Mouse (Mus musculus) left cerebral cortex, postnatal 14 days (tissue): ENCODE measurements at regions not wholly inside any gene's neighbourhood (a gene's known extent, or its start where the extent isn't known, plus 50 kb on each side); places are given as distances from the start of the nearest gene placed in this dataset.
A peak's percentile ranks its signal among the peaks of the same experiment; 100 is the strongest.

Experiments
- DNase-seq, 2 experiments: peaks; one replicate each; pipeline ENCODE4 v3.0.0; 2021 to 2022; ENCODE audit warnings: low spot score in 2 of 2, mixed read lengths in 1 of 2
- intact Hi-C: fragments of 180-260 bp; cut with DNase I; formaldehyde crosslinking; loops from one replicate; pipeline ENCODE4 v1.15.1; 2025

DNA sequence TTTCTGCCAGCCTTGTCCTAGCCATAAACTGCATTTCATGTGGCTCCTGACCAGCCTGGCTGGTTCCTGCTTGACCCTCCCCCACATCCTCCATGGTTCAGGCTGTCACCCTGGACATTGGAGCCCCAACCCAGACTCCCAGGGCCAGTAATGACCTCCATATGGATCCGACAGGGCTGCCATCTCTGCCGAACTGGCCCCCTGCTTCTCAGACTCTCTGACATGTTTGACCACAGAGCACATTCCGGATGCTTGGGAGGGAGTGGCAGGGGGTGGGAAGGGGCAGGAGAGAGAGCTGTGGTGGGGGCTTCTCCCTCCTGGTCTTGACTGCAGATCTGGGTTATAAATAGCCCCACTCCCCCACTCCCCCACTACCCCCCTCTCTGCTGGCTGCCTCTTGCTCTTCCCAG, 59.0 kb upstream of the Actrt2 start:
- DNase-seq: no peak
- intact Hi-C loops: no loop called here

DNA sequence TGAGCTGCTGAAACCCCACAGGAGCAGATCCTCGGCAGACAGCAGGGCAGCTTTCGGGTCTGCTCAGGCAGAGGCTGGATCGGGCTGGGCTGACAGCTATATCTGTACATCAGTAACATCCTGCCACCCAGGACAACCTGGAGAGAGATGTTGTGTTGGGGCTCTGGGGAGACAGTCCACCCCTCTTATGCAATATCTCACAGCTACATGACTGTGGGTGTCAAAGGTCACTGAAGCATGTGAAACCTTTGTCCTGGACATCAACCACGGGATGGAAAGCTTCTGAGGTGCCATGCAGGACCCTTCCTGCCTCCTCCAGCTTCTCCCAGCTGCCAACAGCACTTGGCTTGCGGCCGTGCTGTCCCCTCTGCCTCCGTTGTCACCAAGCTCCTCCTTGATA, 60.3 kb upstream of the Actrt2 start:
- intact Hi-C loops: no loop called here
- DNase-seq: no peak

DNA sequence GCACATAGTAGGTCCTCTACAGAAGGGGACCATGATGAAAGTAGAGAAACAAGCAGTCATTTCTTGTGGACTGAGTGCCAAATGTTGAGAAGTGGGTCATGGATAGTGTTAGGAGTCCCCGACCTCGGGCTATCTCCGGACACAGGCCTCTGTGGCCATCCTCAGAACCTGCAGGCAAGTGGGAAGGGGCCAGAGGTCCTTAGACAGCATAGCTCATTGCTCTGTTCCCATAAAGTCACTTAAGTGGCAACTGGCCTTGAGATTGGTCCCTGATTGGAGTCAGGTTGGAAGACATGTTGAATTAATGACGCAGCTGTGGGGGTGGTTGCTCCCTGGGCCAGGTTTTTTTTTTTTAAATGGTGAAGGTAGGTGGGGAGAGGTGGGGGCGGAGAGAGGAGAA, 63.0 kb upstream of the Actrt2 start:
- intact Hi-C loops: no loop called here
- DNase-seq: no peak

DNA sequence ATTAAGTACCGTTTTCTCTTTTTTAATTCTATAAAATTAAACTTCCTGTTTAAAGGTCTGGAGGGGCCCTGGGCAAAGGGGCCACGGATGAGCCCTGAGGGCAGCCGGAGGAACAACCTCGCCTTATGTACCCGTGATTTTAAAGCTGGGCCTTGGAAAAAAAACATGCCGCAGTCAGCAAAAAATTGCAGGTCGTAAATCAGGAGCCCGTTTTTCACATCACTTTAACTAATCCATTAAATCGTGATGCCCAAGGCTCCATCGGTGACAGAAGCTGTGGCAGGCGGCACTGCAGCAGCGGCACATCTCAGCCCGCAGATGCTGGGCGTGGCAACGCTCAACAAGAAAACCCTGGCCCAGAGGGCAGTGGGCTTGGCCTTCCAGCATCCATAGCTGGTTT, 63.7 kb upstream of the Actrt2 start:
- no peak for DNase-seq
- intact Hi-C loops: no loop called here

DNA sequence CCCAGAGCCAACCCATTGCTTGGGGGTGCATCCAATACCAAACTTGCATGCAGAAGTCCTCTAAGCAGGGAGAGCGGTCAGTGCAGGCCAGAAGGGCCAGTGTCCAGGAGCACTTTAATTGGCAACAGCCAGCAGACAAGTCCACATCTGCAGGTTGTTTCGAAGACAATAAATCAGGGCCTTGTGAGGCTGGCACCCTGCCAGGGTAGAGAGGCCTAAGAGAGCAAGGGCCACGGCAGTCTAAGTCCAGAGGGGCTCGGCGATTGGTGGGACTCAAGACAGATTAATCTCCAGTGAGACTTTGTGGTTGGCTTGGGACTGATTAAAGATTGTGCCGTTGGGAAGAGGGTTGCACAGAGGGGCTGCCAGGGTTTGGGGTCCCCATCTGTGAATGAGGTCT, 68.4 kb upstream of the Actrt2 start:
- intact Hi-C loops: no loop called here
- no peak for DNase-seq

DNA sequence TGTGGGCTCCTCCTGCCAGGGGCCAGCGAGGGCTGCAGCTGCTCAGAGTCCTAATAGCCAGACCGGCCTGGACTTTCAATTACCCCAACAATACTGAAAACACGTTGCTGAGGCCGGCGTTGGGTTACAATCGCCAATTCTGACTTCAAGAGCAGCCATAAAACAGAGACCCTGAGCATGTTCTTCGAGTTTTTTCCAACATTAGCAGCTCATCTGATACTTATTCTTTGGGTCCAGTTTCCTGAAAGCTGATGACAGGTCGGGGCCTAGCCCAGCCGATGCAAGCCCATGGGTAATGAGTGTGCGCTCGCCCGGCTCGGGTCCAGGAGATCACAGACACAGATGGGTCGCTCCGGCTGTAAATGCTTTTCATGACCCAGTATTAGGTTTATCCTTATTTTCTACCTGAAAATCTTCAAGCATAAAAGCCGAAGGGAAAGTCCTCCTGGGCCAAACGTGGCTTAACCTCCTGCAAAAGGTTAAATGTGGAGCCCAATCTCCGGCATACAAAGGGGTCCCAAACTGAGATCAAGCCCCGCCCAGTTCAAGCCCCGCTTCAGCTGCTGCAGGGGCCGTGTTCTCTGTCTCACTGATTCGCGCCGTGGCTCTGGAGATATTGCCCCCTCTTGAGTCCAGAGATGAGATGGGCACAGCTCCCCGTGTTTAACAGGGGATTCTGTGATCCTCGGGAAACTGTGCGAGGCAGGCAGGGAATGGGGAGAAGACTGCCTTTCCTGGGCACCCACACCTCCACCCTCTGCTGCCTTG, 73.6 kb upstream of the Actrt2 start:
- intact Hi-C loops: no loop called here
- DNase-seq: no peak

DNA sequence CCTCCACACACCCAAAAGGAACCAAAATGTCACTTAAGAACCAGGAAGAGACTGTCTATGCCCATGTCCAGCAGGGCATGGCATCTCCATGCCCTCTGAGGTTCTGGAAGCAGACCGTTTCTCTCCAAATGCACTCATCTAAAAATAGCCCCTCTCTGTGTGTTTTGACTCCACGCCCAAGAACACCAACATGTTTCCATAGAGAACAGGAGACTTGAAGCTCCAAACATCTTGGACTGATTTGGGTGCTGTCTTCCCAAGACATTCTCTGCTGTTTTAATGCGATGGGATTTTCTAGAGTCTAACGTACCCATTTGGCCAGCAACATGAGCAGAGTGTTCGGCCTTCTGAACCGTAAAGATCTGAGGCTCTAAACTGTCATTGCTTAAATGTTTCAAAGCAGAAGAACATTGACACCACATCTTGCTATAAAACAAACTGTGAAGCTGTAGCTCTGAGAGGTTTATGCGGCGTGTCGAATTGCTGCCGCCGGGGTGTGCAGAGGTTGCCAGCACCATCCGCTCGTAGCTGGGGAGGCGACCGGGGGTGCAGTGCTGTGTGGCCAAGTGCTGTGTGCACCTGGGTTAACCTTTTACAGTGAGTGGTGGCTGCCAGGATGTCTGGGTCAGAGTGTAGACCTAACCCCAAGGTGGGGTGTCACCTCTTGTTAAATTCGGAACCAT, 78.8 kb upstream of the Actrt2 start:
- intact Hi-C loops: no loop called here
- DNase-seq: peak in 1 of 2 experiments; percentile 62

DNA sequence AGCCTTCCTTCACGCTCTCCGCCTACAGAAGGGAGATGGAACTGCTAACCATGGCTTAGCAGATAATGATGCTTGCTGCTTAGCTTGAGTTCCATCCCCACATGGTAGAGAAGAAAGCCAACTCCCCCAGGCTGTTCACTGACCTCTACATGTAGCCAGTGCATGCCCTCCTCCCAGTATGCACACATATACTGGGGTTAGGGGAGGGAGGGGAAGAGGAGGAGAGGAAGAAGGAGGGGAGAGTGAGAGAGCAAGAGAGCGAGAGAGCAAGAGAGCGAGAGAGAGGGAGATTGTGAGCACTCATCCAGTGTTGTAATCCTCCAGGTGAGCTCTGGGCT, 79.3 kb upstream of the Actrt2 start:
- no peak for DNase-seq
- intact Hi-C loops: no loop called here

DNA sequence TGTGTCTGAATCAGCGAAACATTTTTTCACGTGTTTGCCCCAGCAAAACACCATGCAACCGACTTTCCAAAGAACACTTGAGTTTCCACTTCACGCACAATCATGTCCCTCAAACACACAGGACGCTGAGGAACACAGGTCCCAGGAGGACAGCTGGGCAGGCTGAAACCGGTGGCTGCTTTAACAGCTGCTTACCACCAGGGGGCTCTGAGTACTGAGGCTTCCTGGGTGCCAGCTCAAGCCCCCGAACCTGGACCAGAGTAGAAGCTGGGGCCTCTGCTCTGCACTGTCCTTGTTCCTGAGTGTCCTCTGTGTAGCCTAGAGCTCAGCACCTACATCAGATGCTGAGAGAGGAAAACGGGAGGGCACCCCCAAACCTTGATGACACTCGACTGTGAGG, 81.5 kb upstream of the Actrt2 start:
- intact Hi-C loops: no loop called here
- no peak for DNase-seq

DNA sequence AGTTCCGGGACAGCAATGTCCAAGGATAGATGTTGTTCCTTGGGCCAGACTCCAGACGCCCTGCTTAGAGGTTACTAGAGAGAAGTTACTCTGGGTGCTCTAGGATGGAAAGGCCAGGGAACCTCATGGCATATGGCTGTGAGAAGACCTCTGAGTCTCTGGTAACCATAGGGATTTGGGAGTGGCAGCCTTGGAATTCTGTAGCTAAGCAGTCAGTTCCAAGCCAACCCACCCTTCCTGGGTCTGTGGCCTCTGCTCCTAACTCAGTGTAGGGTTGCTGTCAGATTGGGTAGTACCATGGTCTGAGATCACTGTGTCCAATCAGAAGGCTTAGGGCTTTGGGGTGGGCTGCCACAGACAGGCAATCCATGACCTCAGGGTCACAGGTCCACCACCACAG, 82.3 kb upstream of the Actrt2 start:
- intact Hi-C loops: no loop called here
- DNase-seq: no peak

DNA sequence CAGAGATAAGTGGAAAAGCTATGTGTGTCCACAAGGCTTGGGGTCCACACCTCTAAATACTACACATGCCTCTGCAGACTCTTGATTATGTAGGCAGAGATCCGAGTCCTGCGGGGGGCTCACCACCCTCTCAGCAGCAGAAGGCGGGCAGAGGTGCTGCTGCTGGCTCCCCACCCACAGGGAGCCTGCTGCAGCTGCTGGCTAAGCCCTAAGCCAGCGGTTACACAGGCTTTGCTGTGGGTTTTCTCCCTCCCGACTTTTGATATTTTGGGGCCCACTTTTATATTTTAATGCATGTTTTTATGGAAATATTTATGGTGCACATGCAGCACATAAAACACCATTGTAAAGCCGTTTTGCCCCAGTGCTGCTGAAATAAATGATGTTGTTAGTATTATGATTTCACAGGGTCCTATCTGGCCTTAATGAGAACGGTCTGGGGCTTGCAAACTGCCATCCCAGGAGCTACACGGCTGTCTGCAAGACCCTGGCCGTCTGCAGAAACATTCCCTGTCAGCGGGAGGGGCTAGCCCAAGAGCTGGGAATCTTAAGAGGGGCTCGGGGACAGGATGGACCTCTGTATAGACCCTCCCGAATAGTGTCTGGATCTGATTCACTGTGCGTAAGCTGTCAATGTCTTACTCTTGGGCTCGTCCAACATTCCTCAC, 82.9 kb upstream of the Actrt2 start:
- intact Hi-C loops: no loop called here
- no peak for DNase-seq

DNA sequence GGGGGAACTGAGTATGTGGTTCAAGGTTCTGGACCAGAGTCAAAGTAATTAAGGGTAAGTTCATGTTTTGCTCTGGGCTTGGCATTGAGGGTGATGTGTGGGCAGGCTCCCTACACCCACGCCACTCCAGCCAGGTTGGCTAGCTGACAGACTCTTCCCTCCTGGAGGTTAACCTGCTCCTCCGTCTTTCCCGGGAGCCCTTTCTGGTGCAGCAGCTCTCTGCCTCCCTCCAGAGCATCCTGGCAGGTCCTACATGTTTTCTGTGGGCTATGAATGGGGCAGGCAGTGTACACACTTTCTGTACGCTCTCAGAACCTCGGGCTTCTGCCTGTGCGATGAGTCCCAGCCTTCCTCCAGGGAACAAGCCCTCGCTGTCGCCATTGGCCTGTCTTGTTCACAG, 82.8 kb upstream of the Ttc34 start:
- DNase-seq: peak in 1 of 2 experiments; percentile 14
- intact Hi-C loops: no loop called here

DNA sequence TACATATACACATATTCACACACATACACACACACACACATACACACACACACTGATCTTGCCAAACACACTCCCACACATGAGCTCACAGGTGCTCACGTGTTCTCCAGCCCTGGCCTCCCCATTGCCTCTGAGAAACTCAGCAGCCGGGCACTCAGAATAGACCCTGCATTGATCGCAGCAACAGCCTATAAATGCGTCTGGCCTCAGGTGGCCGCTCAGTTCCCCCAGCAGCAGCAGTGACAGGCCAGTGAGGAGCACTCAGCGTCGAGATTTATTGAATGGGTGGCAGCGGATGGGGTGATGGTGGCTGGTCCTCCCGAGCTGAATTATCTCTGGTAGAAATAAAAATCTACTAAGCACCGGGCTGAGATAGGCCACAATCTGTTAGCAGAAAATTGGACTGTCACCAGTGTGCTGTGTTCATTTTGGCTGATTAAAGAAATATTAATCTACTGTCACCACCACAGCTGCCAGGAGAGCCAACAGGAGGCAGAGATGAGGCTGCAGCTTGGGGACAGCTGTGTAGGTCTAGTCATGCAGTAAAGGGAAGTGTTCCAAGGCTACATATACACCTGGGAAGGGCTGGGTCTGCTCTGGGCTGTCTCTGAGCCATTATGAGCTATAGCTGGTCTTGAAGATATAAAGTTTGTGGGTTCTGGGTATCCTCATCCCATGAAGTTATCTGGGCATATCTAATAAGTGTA, 80.4 kb upstream of the Ttc34 start:
- intact Hi-C loops: no loop called here
- DNase-seq: no peak

DNA sequence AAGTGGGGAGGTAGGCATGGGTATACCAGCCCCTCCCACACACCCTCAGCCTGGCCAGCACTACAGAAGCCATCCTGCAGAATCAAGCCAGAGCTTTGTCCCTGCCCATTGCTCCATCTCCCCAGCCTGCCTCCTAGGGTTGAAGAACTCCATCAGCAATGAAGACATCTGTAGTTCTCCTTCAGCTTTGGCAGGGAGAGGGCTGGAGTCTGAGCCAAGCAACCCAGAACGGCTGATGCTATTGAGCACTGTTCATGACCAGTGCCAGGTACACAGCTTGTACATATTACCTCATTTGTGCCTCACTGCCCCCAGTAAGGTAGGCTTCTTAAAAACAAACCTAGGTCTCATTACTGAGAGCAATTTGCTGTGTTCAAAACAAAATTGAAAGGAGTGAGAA, 77.4 kb upstream of the Ttc34 start:
- intact Hi-C loops: no loop called here
- DNase-seq: no peak

DNA sequence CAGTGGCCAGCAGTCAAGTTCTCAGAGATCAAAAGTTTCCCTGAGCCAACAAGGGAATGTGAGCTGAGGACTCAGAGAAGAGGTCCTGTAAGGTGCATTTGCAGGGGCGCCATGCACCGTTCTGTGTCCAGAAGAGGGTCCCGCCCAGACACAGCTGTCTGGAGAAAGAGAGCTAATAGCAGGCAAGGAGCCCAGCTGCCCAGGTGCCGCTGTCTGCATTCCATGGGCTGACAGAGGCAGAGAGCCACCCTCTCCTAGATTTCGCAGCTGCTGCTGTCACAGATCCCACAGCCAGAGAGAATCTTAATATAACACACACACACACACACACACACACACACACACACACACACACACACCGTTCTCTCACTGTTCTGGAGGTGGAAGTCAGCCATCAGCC, 73.0 kb upstream of the Ttc34 start:
- intact Hi-C loops: no loop called here

DNA sequence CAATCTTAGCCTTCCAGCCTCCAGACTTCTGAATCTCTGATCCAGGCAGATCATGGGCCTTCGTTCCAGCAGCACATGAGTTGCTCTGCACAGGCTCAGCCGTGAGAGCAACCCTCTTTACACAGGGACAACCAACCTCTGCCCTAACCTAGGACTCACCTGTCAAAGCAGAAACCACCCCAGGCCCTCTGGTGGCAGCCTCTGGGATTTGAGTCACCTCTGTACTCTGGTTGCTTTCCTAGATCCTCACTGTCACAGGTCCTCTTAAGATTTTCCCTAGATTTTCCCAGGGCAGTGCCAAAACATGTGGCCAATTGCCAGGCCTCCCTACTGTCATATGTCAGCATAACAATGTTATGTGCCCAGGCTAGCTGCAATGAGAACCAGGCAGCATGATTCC, 71.1 kb upstream of the Ttc34 start:
- no peak for DNase-seq
- intact Hi-C loops: no loop called here

More for the DNA sequence above, 73.0 kb upstream of the Ttc34 start:
- DNase-seq: peak in 1 of 2 experiments; percentile 65

DNA sequence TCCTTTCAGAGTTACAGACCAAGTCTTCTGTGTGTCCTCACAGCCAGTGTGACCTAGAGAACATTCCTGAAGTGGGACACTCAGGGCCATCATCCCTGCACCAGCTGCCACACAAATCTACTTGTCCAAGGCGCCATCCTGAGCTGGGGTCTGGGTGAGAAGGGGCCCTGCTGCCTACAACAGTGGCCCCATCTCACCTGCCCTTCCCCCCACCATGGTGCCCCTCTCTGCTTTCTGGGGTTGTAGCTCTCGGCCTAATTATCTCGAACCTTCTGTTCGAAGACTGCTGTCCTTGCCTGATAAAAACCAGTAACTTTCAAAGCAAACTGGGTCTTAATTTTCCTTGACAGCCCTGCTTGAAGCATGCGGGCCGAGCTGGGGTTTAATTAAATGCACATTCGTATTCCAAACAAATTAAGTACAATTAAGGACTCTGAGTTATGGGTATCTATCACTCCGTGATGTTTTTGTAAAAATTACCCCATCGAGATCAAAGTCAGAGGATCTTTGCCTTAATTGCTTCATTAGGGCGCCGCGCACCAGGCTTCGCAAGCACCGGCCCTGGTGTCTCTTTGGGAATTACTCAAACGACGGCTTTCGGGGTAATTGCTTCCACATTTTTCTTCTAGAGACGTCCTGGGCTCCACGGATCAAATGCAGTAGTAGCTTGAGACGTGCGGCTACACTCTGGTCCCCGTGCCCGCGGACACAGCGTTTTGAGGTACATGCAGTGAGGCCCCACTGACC, 65.8 kb upstream of the Ttc34 start:
- intact Hi-C loops: no loop called here
- DNase-seq: no peak

DNA sequence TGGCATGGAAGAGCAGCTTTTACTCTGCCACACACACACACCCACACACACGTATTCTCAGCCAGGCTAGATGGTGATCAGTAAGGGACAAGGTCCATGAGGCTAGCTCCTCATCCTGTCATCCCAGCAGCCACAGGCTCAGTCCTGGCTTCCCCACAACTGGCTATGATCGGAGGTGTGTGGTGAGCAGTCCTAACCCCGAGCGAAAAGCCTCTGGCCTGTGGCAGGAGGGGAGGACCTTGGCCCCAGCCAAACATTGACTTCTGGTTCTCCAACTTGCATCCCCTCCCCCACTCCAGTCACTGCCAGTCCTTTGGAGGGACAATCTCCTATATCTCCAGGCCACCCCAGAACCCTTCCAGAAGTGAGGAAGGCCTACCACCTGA, 65.2 kb upstream of the Ttc34 start:
- intact Hi-C loops: no loop called here
- no peak for DNase-seq

DNA sequence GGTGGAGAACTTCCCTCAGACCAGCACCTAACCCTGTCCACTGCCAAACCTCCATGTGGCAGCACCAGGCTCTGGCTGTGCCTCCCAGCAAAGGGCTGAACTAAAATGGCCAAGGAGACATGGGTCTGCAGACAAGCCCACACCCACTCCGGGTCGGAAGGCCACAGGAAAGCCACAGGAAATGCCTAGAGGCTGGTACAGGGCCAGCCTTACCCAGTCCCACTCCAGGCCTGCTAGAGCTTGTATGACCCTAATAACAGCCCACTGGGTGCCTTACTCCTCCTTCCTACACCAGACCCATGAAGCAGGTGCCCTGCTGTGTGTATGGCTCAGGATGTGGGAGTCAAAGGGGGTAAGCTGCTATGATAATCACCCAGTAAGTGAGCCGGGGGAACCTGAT, 63.4 kb upstream of the Ttc34 start:
- DNase-seq: no peak
- intact Hi-C loops: no loop called here

DNA sequence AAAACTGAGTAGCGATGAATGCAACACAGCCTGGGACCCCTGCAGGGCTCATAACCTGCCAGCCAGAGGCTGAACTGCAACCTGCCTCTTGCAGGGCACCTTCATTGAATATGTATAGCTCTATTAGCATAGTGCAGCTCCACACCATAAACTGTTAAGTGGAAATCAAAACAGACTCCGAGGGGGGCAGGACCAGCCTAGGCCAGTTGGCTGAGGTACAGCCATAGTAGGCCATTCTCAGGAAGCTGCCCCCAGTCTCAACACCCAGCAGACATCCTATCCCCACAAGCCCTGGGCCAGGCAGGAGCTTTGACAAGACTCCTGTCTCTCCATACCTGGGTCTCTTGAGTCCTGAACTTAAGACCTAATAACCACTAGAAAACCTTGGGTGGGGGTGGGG, 62.9 kb upstream of the Ttc34 start:
- intact Hi-C loops: no loop called here
- DNase-seq: no peak
